Mouse (Mus musculus) limb, embryonic 12.5 days (tissue): ENCODE measurements around the gene Cngb1. TPM values are rescaled to one million over a fixed set of nuclear protein-coding genes. Genes with fewer than 3 reads are reported as not detected.
A peak's percentile ranks its signal among the peaks of the same experiment; 100 is the strongest.

Source experiments
- ATAC-seq: fragments of 200-750 bp; cut with Nextera tagmentation; 2 replicates; pipeline ENCODE4 v1.8.0; 2017; ENCODE audit warnings: low read depth, moderate TSS enrichment; ENCODE audit not compliant: insufficient number of reproducible peaks, insufficient read depth, low FRiP score, low TSS enrichment
- H3K27ac ChIP-seq: fragments of 300-500 bp; sonication (generic); 2 replicates; pipeline ENCODE4 v1.5.1; 2016; ENCODE audit warnings: mild to moderate bottlenecking, moderate library complexity
- H3K27me3 ChIP-seq: fragments of 300-500 bp; sonication (generic); 2 replicates; pipeline ENCODE4 v1.6.1; 2016; ENCODE audit warnings: mild to moderate bottlenecking, moderate library complexity
- H3K36me3 ChIP-seq: fragments of 300-500 bp; sonication (generic); 2 replicates; pipeline ENCODE4 v1.6.1; 2016; ENCODE audit warnings: mild to moderate bottlenecking, moderate library complexity
- H3K4me1 ChIP-seq: fragments of 300-500 bp; sonication (generic); replicated peaks from 2 replicates; pipeline ENCODE4 v1.6.1; 2016
- H3K4me2 ChIP-seq: fragments of 300-500 bp; sonication (generic); 2 replicates; pipeline ENCODE4 v1.6.1; 2016; ENCODE audit warnings: mild to moderate bottlenecking, moderate library complexity
- H3K4me3 ChIP-seq: fragments of 300-500 bp; sonication (generic); replicated peaks from 2 replicates; pipeline ENCODE4 v1.5.1; 2016; ENCODE audit warnings: mild to moderate bottlenecking
- H3K9ac ChIP-seq: fragments of 300-500 bp; sonication (generic); replicated peaks from 2 replicates; pipeline ENCODE4 v1.6.1; 2016; ENCODE audit warnings: mild to moderate bottlenecking, moderate library complexity
- H3K9me3 ChIP-seq: fragments of 300-500 bp; sonication (generic); 2 replicates; pipeline ENCODE4 v1.6.1; 2016; ENCODE audit warnings: mild to moderate bottlenecking, moderate library complexity
- WGBS: fragments of 180-500 bp; shearing (Covaris S2); methylation state at CpG from one replicate; pipeline ENCODE4 v1.1.7; 2016; 5-methylcytosine and 5-hydroxymethylcytosine counted together
- polyA plus RNA-seq: library from polyadenylated mRNA; unstranded; fragments of >200 nt; fragmentation: Nextera tagmentation; extraction: Ambion mirVana; gene quantifications from 2 replicates; pipeline ENCODE4 v1.2.1, GENCODE M21; 2016

The Cngb1 gene
- polyA plus RNA-seq, 1 experiment from 2014 or later = 0.26 TPM

- H3K4me3 ChIP-seq = peak overlapping the region; percentile 41
- H3K4me2 ChIP-seq = peak overlapping the region; percentile 93
- ATAC-seq = peak; percentile 81
- peak overlapping the region; percentile 55 for H3K9ac ChIP-seq
- peaks cover 9% of the 10 kb centered on the region; the same call in 1 of the 2 replicates for H3K4me1 ChIP-seq
- peaks cover 5% of the 10 kb centered on the region; the same call in 1 of the 2 replicates for H3K27me3 ChIP-seq
- H3K36me3 ChIP-seq = peaks cover 17% of the 10 kb centered on the region
- WGBS = 2% methylated on average over 41 of the region's 41 CpGs
- no peak overlapping the region for H3K27ac ChIP-seq
- H3K9me3 ChIP-seq = peaks cover 9% of the 10 kb centered on the region
Observed at GRCm38 (mm10) chr8:95320224-95321139, 14.1 kb upstream of the Cngb1 start.

DNA sequence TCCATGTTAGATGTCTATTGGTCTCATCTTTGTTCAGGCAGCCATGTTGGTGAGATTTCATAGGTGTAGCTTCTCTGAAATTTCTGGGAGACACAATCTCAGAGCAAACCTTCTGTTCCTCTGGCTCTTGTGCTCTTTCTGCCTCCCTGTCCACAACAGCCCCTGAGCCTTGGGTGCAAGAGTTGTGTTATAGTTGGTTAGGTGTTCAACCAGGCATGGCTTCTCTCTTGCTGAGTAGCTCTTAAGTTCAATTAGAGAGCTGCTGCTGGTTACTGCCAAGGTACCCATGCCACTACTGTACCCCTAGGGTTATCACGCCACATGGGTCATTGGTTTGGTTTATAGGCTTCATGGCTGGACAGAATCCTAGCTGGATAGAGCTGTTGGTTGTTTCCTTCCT lies 9.0 kb upstream of the Cngb1 start:
- Histone ChIP-seq H3K4me2 (no peak overlapping the region), H3K27ac (no peak overlapping the region), H3K9me3 (peaks cover 9% of the 10 kb centered on the region), H3K4me3 (no peak overlapping the region), H3K4me1 (0 out of 2 replicates have a peak, but pooled peaks cover 5% of the 10 kb centered on the region), H3K27me3 (peaks cover 5% of the 10 kb centered on the region; the same call in 1 of the 2 replicates), H3K9ac (no peak overlapping the region), H3K36me3 (no peaks in the 10 kb centered on the region)
- no peak for ATAC-seq
- WGBS = 95% methylated on average over 1 of the region's 1 CpGs

- Histone ChIP-seq H3K9ac (no peak overlapping the region), H3K36me3 (no peaks in the 10 kb centered on the region), H3K27me3 (peaks cover 5% of the 10 kb centered on the region; the same call in 1 of the 2 replicates), H3K27ac (no peak overlapping the region), H3K4me3 (no peak overlapping the region), H3K9me3 (peaks cover 9% of the 10 kb centered on the region), H3K4me2 (no peak overlapping the region), H3K4me1 (0 out of 2 replicates have a peak, but pooled peaks cover 2% of the 10 kb centered on the region)
- no peak for ATAC-seq
- WGBS = 85% methylated on average over 2 of the region's 2 CpGs
Observed at GRCm38 (mm10) chr8:95314707-95315106, 8.3 kb upstream of the Cngb1 start.

DNA sequence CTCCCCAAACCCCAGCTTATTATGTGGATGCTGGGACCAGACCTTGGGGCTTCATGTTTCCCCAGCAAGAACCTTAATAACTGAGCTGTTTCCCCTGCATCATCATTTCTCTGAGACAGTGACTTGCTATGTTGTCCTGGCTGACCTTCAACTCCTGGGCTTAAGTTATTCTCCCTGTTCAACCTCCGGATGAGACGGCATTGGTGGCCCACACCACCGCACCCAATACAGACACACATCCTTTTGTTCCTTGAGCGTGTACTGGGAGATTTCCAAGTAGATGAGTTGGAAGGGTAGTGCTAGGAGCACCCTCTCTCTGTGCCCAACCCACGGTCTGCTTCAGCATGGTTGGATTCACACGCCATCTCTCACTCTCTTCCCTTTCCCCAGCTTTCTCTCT lies 7.5 kb upstream of the Cngb1 start:
- no peak for ATAC-seq

DNA sequence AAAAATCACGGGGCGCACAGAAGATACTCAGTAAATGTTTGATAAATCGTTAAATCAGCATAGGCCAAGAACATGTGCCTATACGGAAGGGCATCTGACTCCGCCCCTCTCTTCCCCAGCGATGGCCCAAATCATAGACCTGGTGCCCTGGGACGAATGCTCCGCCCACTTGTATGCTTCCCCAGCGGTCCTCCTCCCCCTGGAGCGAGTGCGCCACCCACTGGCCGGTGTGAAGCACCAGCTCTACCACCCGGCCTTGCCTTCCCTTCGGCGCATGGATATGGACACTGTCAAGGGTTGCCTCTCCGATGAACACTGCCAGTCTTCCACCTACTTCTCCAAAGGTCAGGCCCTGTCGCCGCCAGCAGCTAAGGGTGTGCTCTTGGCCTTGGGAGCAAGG lies 6.5 kb upstream of the Cngb1 start:
- H3K27ac ChIP-seq = no peak overlapping the region
- ATAC-seq = no peak
- WGBS = 70% methylated on average over 18 of the region's 18 CpGs

More for the DNA sequence above, 7.5 kb upstream of the Cngb1 start:
- H3K27me3 ChIP-seq = no peaks in the 10 kb centered on the region; the same call in 1 of the 2 replicates
- no peak overlapping the region for H3K4me2 ChIP-seq
- no peaks in the 10 kb centered on the region for H3K36me3 ChIP-seq
- H3K9ac ChIP-seq = no peak overlapping the region
- H3K4me1 ChIP-seq = no peaks in the 10 kb centered on the region
- 89% methylated on average over 6 of the region's 6 CpGs for WGBS
- no peak overlapping the region for H3K4me3 ChIP-seq
- H3K27ac ChIP-seq = no peak overlapping the region
- peaks cover 9% of the 10 kb centered on the region for H3K9me3 ChIP-seq

GRCm38 (mm10) chr8:95310342-95310970 lies 4.1 kb upstream of the Cngb1 start, which contains the start of gene Tepp:
TSS of gene Tepp (plus strand) at chr8:95310566.
- 0 out of 2 replicates have a peak within 1 kb of the TSS, but pooled peaks have one; percentile 12 for H3K9ac ChIP-seq
- H3K36me3 ChIP-seq = no peaks in the 10 kb centered on the region
- no peak within 1 kb of the TSS for H3K27ac ChIP-seq
- H3K4me2 ChIP-seq = no peak within 1 kb of the TSS
- H3K27me3 ChIP-seq = no peaks in the 10 kb centered on the region; the same call in 1 of the 2 replicates
- no peak within 1 kb of the TSS for H3K4me3 ChIP-seq
- no peaks in the 10 kb centered on the region for H3K4me1 ChIP-seq
- WGBS = 30% methylated on average over 6 of the region's 6 CpGs
- no peaks in the 10 kb centered on the region for H3K9me3 ChIP-seq
- ATAC-seq = no peak

More for the DNA sequence above, 6.5 kb upstream of the Cngb1 start:
- no peaks in the 10 kb centered on the region for H3K4me1 ChIP-seq
- peaks cover 2% of the 10 kb centered on the region; the same call in 1 of the 2 replicates for H3K9me3 ChIP-seq
- no peak overlapping the region for H3K9ac ChIP-seq
- no peaks in the 10 kb centered on the region; the same call in 1 of the 2 replicates for H3K27me3 ChIP-seq
- no peaks in the 10 kb centered on the region for H3K36me3 ChIP-seq
- H3K4me3 ChIP-seq = no peak overlapping the region
- no peak overlapping the region for H3K4me2 ChIP-seq

- no peak overlapping the region for H3K9ac ChIP-seq
- no peaks in the 10 kb centered on the region for H3K4me1 ChIP-seq
- ATAC-seq = no peak
- no peak overlapping the region for H3K4me3 ChIP-seq
- no peaks in the 10 kb centered on the region for H3K36me3 ChIP-seq
- H3K27ac ChIP-seq = no peak overlapping the region
- no peak overlapping the region for H3K4me2 ChIP-seq
- H3K9me3 ChIP-seq = no peaks in the 10 kb centered on the region
- WGBS = 70% methylated on average over 4 of the region's 4 CpGs
- H3K27me3 ChIP-seq = no peaks in the 10 kb centered on the region
Observed at GRCm38 (mm10) chr8:95305526-95305925, 859 bp downstream of the Cngb1 start.

GRCm38 (mm10) chr8:95302410-95302809 lies 4.0 kb downstream of the Cngb1 start:
- no peak overlapping the region for H3K27ac ChIP-seq
- WGBS = 23% methylated on average over 5 of the region's 5 CpGs
- no peaks in the 10 kb centered on the region for H3K27me3 ChIP-seq
- H3K4me1 ChIP-seq = no peaks in the 10 kb centered on the region
- no peaks in the 10 kb centered on the region for H3K36me3 ChIP-seq
- H3K9ac ChIP-seq = no peak overlapping the region
- no peaks in the 10 kb centered on the region for H3K9me3 ChIP-seq
- no peak for ATAC-seq
- no peak overlapping the region for H3K4me3 ChIP-seq
- no peak overlapping the region for H3K4me2 ChIP-seq

GRCm38 (mm10) chr8:95293891-95294290 lies 12.5 kb downstream of the Cngb1 start:
- no peak overlapping the region for H3K4me2 ChIP-seq
- H3K27ac ChIP-seq = peak overlapping the region; percentile 20; the same call in 1 of the 2 replicates
- H3K36me3 ChIP-seq = no peaks in the 10 kb centered on the region
- no peak for ATAC-seq
- H3K27me3 ChIP-seq = no peaks in the 10 kb centered on the region
- H3K9me3 ChIP-seq = no peaks in the 10 kb centered on the region
- no peak overlapping the region for H3K9ac ChIP-seq
- H3K4me1 ChIP-seq = peaks cover 7% of the 10 kb centered on the region; the same call in 1 of the 2 replicates
- no peak overlapping the region for H3K4me3 ChIP-seq
- 75% methylated on average over 7 of the region's 7 CpGs for WGBS

GRCm38 (mm10) chr8:95293172-95293571 lies 13.2 kb downstream of the Cngb1 start:
- ATAC-seq = no peak
- Histone ChIP-seq H3K36me3 (no peaks in the 10 kb centered on the region), H3K27me3 (no peaks in the 10 kb centered on the region), H3K4me3 (no peak overlapping the region), H3K27ac (no peak overlapping the region), H3K4me2 (no peak overlapping the region), H3K9me3 (no peaks in the 10 kb centered on the region), H3K9ac (no peak overlapping the region), H3K4me1 (peaks cover 7% of the 10 kb centered on the region; the same call in 1 of the 2 replicates)
- WGBS = 77% methylated on average over 11 of the region's 11 CpGs

DNA sequence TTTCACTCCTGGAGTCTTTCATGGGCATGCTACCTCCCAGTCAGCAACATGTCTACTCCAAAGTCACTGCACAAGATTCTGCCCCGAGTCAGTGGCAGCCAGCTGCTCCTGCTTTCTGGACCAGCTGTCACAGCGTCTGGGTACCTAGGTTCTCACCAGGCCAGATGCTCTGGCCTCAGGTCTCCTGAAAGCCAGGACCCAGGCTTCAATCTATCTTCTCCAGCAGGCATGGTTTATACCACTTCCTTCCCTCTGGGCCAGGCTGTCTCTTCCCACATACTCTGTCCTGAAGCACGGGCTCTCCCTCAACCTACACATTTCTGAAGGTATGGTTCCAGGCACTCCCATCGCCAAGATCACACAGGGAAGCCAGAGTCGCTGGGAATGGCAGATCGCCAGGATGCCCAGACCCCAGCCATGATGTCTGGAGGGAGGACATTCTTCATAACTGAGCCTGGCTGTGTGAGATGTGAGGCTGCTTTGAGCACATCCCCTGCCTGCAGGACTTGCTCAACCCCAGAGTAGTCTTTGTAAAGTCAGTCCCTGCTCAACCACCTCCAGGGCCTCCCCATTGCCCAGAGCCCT lies 17.2 kb downstream of the Cngb1 start:
- no peak overlapping the region for H3K27ac ChIP-seq
- peaks cover 5% of the 10 kb centered on the region; the same call in 1 of the 2 replicates for H3K4me1 ChIP-seq
- no peak overlapping the region for H3K9ac ChIP-seq
- no peak overlapping the region for H3K4me2 ChIP-seq
- H3K27me3 ChIP-seq = no peaks in the 10 kb centered on the region
- no peak overlapping the region for H3K4me3 ChIP-seq
- H3K9me3 ChIP-seq = no peaks in the 10 kb centered on the region
- ATAC-seq = no peak
- no peaks in the 10 kb centered on the region for H3K36me3 ChIP-seq
- 67% methylated on average over 6 of the region's 6 CpGs for WGBS
